Mouse (Mus musculus) bone marrow, adult 2 months (tissue): ENCODE data around the gene Nlrp9a.
"Not testable (repeated sequence)": the region's sequence is repeated elsewhere in the genome, so short reads cannot be mapped to it uniquely, and the experiment has no call there.

ENCODE experiments used
- CTCF ChIP-seq: fragments of 200-500 bp; IDR thresholded peaks from 2 replicates; pipeline ENCODE4 v1.5.1; 2011; ENCODE audit warnings: low read length, control low read depth; ENCODE audit not compliant: control insufficient read depth, insufficient read depth
- POLR2A ChIP-seq: fragments of 200-500 bp; IDR thresholded peaks from 2 replicates; pipeline ENCODE4 v1.6.1; 2011; ENCODE audit warnings: low read depth, mild to moderate bottlenecking, control low read depth, low read length, borderline replicate concordance; ENCODE audit not compliant: control insufficient read depth

DNA sequence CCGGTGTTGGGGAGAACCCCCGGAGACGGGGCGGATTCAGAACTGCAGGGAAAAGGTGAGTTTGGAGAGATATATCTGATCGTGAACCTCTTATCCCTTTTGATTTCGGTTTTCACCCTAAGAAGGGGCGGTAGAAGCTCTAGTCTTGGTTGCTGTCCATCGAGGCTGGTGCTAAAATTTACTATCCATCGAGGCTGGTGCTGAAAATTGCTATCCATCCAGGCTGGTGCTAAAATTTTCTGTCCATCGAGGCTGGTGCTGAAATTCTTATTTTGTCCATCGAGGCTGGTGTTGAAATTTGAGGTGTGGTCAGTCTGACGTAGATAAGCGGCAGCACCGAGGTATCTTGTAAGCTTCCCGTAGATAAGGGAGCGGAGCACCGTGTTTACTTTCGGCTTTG lies 45.3 kb upstream of the Nlrp9a start:
- TF ChIP-seq POLR2A, CTCF: not testable (repeated sequence)
